Mouse (Mus musculus): Measurements from ENCODE around the gene Cxcl17. TPM values are rescaled to one million over a fixed set of nuclear protein-coding genes. Genes with fewer than 3 reads are reported as not detected.
A peak's percentile ranks its signal among the peaks of the same experiment; 100 is the strongest.

The Cxcl17 gene
- polyA plus RNA-seq, 2 experiments: not detected

DNA sequence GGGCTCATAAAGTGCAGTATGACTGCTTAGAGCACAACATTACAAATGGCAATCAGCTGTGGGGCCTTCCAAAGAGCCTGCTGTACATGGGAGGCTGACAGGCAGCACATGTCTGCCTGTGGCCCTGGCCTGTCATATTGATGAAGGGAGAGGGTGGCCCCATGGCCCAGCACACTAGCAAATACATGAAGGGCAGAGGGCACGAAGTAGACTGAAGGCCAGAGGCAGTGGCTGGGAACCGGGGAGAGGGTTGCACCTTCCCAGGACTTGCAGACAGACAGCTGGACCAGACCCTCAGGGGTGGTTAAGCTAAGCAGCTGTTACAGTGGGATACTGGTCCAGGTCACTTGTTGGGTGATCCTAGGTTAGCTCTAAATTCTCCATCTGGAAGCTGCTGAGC lies 21.7 kb downstream of the Cxcl17 start:
- ATAC-seq (ENCODE audit: low FRiP score, low read depth): no peak
- Histone ChIP-seq H3K36me3 (ENCODE audit: control insufficient read depth, insufficient read depth, low read length) (peaks cover 24% of the 10 kb centered on the region), H3K4me1 (ENCODE audit: control insufficient read depth, insufficient read depth, low read length) (peaks cover 36% of the 10 kb centered on the region), H3K4me3 (replicated peaks; ENCODE audit: low read length) (no peak overlapping the region), H3K27ac (replicated peaks; ENCODE audit: low read depth, low read length) (no peak overlapping the region), H3K27me3 (ENCODE audit: control insufficient read depth, insufficient read depth, low read length) (no peaks in the 10 kb centered on the region), H3K9me3 (ENCODE audit: control insufficient read depth, low read length) (no peaks in the 10 kb centered on the region), H3K4me2 (replicated peaks; ENCODE audit: low read depth, low read length, severe bottlenecking) (no peak overlapping the region), H3K9ac (ENCODE audit: low read depth, low read length, severe bottlenecking) (no peak overlapping the region)
- 66% methylated on average over 2 of the region's 2 CpGs for WGBS
- no peak for TF ChIP-seq POLR2A (IDR thresholded peaks at IDR 0.05; ENCODE audit: borderline replicate concordance, extremely low read depth, insufficient read depth, insufficient read length)
- DNase-seq (ENCODE audit: low spot score): no peak

DNA sequence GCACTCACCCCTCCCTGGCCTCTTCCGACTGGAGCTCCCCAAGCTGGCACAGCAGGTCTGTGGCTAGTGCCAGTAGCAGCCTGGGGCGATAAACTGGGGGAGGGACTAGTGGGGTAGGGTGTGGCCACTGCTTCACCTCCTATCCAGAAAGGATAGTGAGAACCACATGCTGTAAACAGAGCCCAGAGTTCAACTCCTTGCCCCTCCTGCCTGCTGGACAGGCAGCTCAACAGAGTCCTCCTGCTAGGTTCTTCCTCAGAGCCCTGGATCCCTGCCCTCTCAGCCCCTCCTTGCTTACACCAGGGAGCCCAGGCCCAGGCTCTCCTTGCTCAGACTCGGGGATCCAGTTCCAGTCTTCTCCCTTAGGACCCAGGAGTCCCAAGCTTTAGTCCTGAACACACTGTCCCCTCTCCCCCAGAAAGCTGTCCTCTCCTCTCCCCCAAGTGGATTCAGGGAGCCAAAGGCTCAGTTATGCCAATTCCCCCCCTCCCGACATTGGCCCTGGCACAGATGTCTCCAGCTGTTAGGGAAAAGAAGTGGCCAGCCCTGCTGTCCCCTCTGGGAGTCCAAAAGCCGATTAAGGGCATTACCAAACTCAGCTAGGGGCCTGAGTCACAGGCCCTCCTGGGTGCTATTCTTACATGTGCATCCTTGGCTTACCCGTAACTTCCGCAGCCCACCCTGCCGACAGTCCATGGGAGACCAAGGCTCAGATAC lies 22.5 kb downstream of the Cxcl17 start:
- ATAC-seq (ENCODE audit: low FRiP score, low read depth) (no peak), DNase-seq (ENCODE audit: low spot score) (peak; percentile 21)
- TF ChIP-seq POLR2A (IDR thresholded peaks at IDR 0.05; ENCODE audit: borderline replicate concordance, extremely low read depth, insufficient read depth, insufficient read length): no peak
- no peak overlapping the region for H3K4me2 ChIP-seq (replicated peaks; ENCODE audit: low read depth, low read length, severe bottlenecking)
- no peaks in the 10 kb centered on the region for H3K9me3 ChIP-seq (ENCODE audit: control insufficient read depth, low read length)
- no peaks in the 10 kb centered on the region for H3K27me3 ChIP-seq (ENCODE audit: control insufficient read depth, insufficient read depth, low read length)
- peaks cover 37% of the 10 kb centered on the region for H3K4me1 ChIP-seq (ENCODE audit: control insufficient read depth, insufficient read depth, low read length)
- no peak overlapping the region for H3K4me3 ChIP-seq (replicated peaks; ENCODE audit: low read length)
- no peak overlapping the region for H3K27ac ChIP-seq (replicated peaks; ENCODE audit: low read depth, low read length)
- WGBS: 46% methylated on average over 8 of the region's 8 CpGs
- H3K36me3 ChIP-seq (ENCODE audit: control insufficient read depth, insufficient read depth, low read length): peaks cover 31% of the 10 kb centered on the region
- peak overlapping the region; percentile 16; the same call in 1 of the 2 replicates for H3K9ac ChIP-seq (ENCODE audit: low read depth, low read length, severe bottlenecking)

DNA sequence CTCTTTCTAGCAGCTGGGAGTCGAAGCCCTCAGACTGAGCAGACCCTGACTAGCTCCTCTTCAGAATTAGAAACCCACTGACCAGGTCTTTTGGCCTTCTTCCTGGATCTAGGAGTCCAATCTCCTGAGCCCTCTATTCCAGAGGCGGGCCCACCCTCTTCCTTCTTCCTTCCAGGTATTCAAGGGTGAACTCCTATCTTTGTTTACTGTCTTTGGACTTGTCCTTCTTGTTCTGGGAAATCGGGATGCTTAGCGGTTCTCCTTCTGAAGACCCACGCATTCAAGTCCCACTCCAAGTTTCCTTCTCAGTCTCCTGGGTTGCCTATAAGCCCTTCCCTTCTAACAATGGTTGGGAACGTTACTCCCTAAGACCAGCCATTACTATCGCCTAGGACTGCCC lies 23.8 kb downstream of the Cxcl17 start:
- Histone ChIP-seq H3K4me1 (ENCODE audit: control insufficient read depth, insufficient read depth, low read length) (peaks cover 29% of the 10 kb centered on the region), H3K9ac (ENCODE audit: low read depth, low read length, severe bottlenecking) (no peak overlapping the region), H3K4me2 (replicated peaks; ENCODE audit: low read depth, low read length, severe bottlenecking) (no peak overlapping the region), H3K27ac (replicated peaks; ENCODE audit: low read depth, low read length) (no peak overlapping the region), H3K36me3 (ENCODE audit: control insufficient read depth, insufficient read depth, low read length) (peaks cover 44% of the 10 kb centered on the region), H3K27me3 (ENCODE audit: control insufficient read depth, insufficient read depth, low read length) (no peaks in the 10 kb centered on the region), H3K9me3 (ENCODE audit: control insufficient read depth, low read length) (no peaks in the 10 kb centered on the region), H3K4me3 (replicated peaks; ENCODE audit: low read length) (no peak overlapping the region)
- no peak for TF ChIP-seq POLR2A (IDR thresholded peaks at IDR 0.05; ENCODE audit: borderline replicate concordance, extremely low read depth, insufficient read depth, insufficient read length)
- DNase-seq (ENCODE audit: low spot score) (no peak), ATAC-seq (ENCODE audit: low FRiP score, low read depth) (no peak)
- WGBS: 87% methylated on average over 7 of the region's 7 CpGs

DNA sequence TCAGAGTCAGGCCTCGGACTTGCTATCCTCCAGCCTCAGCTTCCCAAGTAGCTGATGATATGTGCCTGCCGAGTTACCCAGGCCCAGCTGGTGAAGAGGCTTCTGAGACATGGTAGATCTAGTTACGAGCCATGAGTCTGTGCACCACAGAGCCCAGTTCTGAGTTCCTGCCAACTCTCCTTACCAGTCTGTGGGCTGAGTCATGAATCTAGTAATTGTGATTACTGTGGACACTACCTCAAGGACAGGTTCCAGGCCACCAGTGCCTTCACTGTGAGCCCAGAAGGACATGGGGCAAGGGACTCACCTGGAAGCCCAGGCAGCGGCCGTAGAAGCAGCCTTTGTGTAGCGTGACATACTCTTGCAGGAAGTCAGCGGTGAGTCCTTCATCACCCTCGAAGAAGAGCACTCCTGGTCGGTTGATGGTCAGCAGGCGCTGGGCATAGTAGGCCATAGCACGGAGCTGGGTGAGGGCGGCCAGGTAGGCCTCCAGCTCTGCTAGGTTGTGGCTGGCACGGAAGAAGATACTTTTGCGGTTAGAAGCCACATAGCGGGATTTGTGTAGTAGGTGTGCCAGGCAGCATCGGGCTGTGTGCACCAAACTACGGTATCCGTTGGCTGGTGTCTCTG lies 24.8 kb downstream of the Cxcl17 start:
- no peaks in the 10 kb centered on the region for H3K9me3 ChIP-seq (ENCODE audit: control insufficient read depth, low read length)
- H3K4me3 ChIP-seq (replicated peaks; ENCODE audit: low read length): no peak overlapping the region
- H3K4me1 ChIP-seq (ENCODE audit: control insufficient read depth, insufficient read depth, low read length): peaks cover 22% of the 10 kb centered on the region
- peaks cover 54% of the 10 kb centered on the region for H3K36me3 ChIP-seq (ENCODE audit: control insufficient read depth, insufficient read depth, low read length)
- H3K4me2 ChIP-seq (replicated peaks; ENCODE audit: low read depth, low read length, severe bottlenecking): no peak overlapping the region
- no peak overlapping the region for H3K9ac ChIP-seq (ENCODE audit: low read depth, low read length, severe bottlenecking)
- 93% methylated on average over 18 of the region's 18 CpGs for WGBS
- no peak for TF ChIP-seq POLR2A (IDR thresholded peaks at IDR 0.05; ENCODE audit: borderline replicate concordance, extremely low read depth, insufficient read depth, insufficient read length)
- no peaks in the 10 kb centered on the region for H3K27me3 ChIP-seq (ENCODE audit: control insufficient read depth, insufficient read depth, low read length)
- DNase-seq (ENCODE audit: low spot score) (no peak), ATAC-seq (ENCODE audit: low FRiP score, low read depth) (no peak)
- no peak overlapping the region for H3K27ac ChIP-seq (replicated peaks; ENCODE audit: low read depth, low read length)

DNA sequence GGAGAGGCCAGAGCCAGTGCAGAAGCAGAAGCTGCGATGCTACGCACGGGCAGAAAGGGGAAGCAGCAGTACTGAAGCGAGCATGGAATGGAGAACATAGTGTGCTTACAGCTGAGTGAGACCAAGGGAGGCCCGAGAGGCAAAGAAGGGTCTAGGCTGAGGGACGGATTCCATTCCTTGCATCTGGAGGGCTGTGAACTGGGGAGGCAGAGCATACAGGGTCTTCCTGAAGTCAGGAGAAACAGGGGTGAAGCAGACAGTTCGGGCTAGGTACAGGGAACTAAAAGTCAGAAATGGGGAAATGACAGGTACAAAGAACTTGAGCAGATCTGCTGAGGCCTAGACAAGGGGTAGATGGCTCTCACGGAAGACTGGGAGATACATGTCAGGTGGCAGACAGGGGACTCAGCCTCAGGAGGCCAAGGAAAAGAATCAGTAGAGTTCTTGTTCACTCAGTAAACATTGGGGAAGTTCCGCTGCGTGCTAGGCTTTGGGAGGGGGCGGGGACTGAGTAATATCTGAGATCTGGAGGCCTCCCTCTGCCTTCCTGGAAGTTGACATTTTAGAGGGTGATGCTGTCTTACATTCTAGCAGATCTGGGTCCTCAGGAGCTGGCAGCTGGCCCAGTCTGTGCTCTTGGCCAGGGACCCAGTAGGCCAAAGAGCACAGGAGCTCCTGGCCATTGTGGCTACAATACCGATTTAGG lies 26.7 kb downstream of the Cxcl17 start:
- Histone ChIP-seq H3K9ac (ENCODE audit: low read depth, low read length, severe bottlenecking) (no peak overlapping the region), H3K27me3 (ENCODE audit: control insufficient read depth, insufficient read depth, low read length) (no peaks in the 10 kb centered on the region), H3K4me2 (replicated peaks; ENCODE audit: low read depth, low read length, severe bottlenecking) (no peak overlapping the region), H3K4me1 (ENCODE audit: control insufficient read depth, insufficient read depth, low read length) (peaks cover 17% of the 10 kb centered on the region), H3K27ac (replicated peaks; ENCODE audit: low read depth, low read length) (no peak overlapping the region), H3K4me3 (replicated peaks; ENCODE audit: low read length) (no peak overlapping the region), H3K9me3 (ENCODE audit: control insufficient read depth, low read length) (no peaks in the 10 kb centered on the region), H3K36me3 (ENCODE audit: control insufficient read depth, insufficient read depth, low read length) (peaks cover 62% of the 10 kb centered on the region)
- no peak for TF ChIP-seq POLR2A (IDR thresholded peaks at IDR 0.05; ENCODE audit: borderline replicate concordance, extremely low read depth, insufficient read depth, insufficient read length)
- no peak for DNase-seq (ENCODE audit: low spot score)
- ATAC-seq (ENCODE audit: low FRiP score, low read depth): no peak
- 83% methylated on average over 12 of the region's 12 CpGs for WGBS

Data from limb, embryonic 14.5 days (tissue).